17 mouse cellular contexts compared by ENCODE assay signal in the genomic region with DNA sequence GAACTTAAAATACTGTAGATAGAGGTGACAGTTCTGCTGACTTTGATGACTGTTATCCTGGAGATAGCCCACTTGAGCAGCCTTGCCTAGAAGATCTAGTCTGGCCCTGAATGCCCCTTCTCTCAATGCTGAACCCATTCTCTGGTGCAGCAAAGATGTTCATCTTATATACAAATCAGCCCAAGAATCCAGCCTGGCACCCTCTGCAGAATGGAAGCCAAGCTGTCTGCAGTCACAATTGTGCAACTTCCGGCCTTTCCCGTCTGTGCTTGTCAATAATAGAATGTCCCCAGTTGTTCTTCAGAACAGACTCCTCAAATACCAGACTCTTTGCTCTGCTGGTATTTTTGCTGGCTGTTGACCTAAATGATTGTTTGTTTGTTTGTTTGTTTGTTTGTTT. TPM values are rescaled to one million over a fixed set of nuclear protein-coding genes. Genes with fewer than 3 reads are reported as not detected.
DNase-seq lines count a peak whose midpoint lies in the region; ATAC-seq and TF ChIP-seq lines count a peak whose summit lies in the region.
"Had no signal": no experiment of that assay in that cellular context is flagged by ENCODE, and none has a peak within 500 bp of the region (broad histone marks: within the 10 kb centered on the region; RNA-seq: fewer than 3 reads in every experiment).

No protein-coding gene starts in this region.

- no peak overlapping the region for H3K9ac ChIP-seq in forebrain, embryonic 15.5 days (replicated peaks)
- H3K9ac ChIP-seq: forebrain, embryonic 12.5 days; liver, embryonic 13.5 days had no signal

- H3K27ac ChIP-seq in kidney, adult 2 months (ENCODE audit: insufficient read depth, low read depth, low read length) = no peak overlapping the region
- H3K27ac ChIP-seq in forebrain, embryonic 15.5 days (replicated peaks) = no peak overlapping the region
- H3K27ac ChIP-seq: forebrain, embryonic 12.5 days; liver, embryonic 13.5 days had no signal

- WGBS in kidney, adult 2 months = 81% methylated on average over 2 of the region's 2 CpGs
- WGBS in forebrain, embryonic 15.5 days = 80% methylated on average over 2 of the region's 2 CpGs

- TF ChIP-seq POLR2A in kidney, adult 2 months (IDR thresholded peaks at IDR 0.05; ENCODE audit: low read depth, low read length) = no peak

- DNase-seq in adrenal gland, postnatal 14 days = peak; percentile 52
- DNase-seq in adrenal gland, postnatal 4 days (ENCODE audit: low spot score in 2 of 2) = no peak
- DNase-seq in kidney, adult 2 months = peak; percentile 59
- no peak for DNase-seq in kidney, adult 9 months
- peak; percentile 80 for DNase-seq in adipocyte (ENCODE audit: low spot score)
- DNase-seq in layer of hippocampus, adult 9-10 months (ENCODE audit: low spot score) = peak; percentile 31
- DNase-seq in spleen, adult 12 weeks (ENCODE audit: low spot score) = no peak
- DNase-seq: cerebellum, adult 8-10 months; kidney, adult 8-10 months; kidney, postnatal 4 days; liver, embryonic 13.5 days; midbrain, embryonic 14.5 days; right cerebral cortex, adult 18-20 months; thymus, postnatal 4 days had no signal

- H3K36me3 ChIP-seq in kidney, adult 2 months (ENCODE audit: control insufficient read depth, insufficient read depth, low read length) = no peaks in the 10 kb centered on the region
- no peaks in the 10 kb centered on the region for H3K36me3 ChIP-seq in forebrain, embryonic 15.5 days
- H3K36me3 ChIP-seq: forebrain, embryonic 12.5 days; liver, embryonic 13.5 days had no signal

- H3K4me2 ChIP-seq in forebrain, embryonic 15.5 days (replicated peaks) = no peak overlapping the region
- H3K4me2 ChIP-seq: forebrain, embryonic 12.5 days; liver, embryonic 13.5 days had no signal

- H3K27me3 ChIP-seq in kidney, adult 2 months (replicated peaks; ENCODE audit: control insufficient read depth, insufficient read depth, low read length) = no peaks in the 10 kb centered on the region
- H3K27me3 ChIP-seq in forebrain, embryonic 15.5 days = no peaks in the 10 kb centered on the region
- H3K27me3 ChIP-seq: forebrain, embryonic 12.5 days; liver, embryonic 13.5 days had no signal

- H3K4me1 ChIP-seq in kidney, adult 2 months (ENCODE audit: control insufficient read depth, insufficient read depth, low read length) = peaks cover 23% of the 10 kb centered on the region; the same call in 1 of the 2 replicates
- no peaks in the 10 kb centered on the region for H3K4me1 ChIP-seq in forebrain, embryonic 15.5 days
- H3K4me1 ChIP-seq: liver, embryonic 13.5 days had no signal

- TF ChIP-seq CTCF in kidney, adult 2 months (conservative IDR thresholded peaks at IDR 0.05; ENCODE audit: insufficient read depth, insufficient read length, low read depth, low read length) = no peak

- no peaks in the 10 kb centered on the region for H3K9me3 ChIP-seq in forebrain, embryonic 15.5 days
- H3K9me3 ChIP-seq: liver, embryonic 13.5 days had no signal

- no peak overlapping the region for H3K4me3 ChIP-seq in kidney, adult 2 months (ENCODE audit: insufficient read depth, low read depth, low read length)
- H3K4me3 ChIP-seq in forebrain, embryonic 15.5 days = no peak overlapping the region
- H3K4me3 ChIP-seq: forebrain, embryonic 12.5 days; liver, embryonic 13.5 days had no signal

- no peak for ATAC-seq in forebrain, embryonic 15.5 days (replicated peaks)
- ATAC-seq: hindbrain, embryonic 16.5 days had no signal

RNA-seq across cellular contexts. Expression of a gene that starts 27.6 kb away (rescaled TPM):
- 2.4 and 3.7 TPM in 2 replicates for total RNA-seq in adrenal gland, postnatal 14 days (2021)
- total RNA-seq in adrenal gland, postnatal 4 days (2021) = 1 to 10 TPM; 6.6 to 7.7 TPM
- 0.94 and 1.1 TPM in 2 replicates for polyA plus RNA-seq in kidney, adult 2 months (2012; rRNA removed)
- polyA plus RNA-seq in forebrain, embryonic 15.5 days (2015; fragmentation: Nextera tagmentation; extraction: Ambion mirVana) = 1.2 TPM in 2 replicates

Comparison
In these comparisons a context has a peak if more than half of its experiments do, and no peak if none do; other contexts are left out.
1. DNase-seq: peak in adrenal gland, postnatal 14 days (single experiment), kidney, adult 2 months (single experiment), adipocyte (single experiment) and layer of hippocampus, adult 9-10 months (single experiment); none in adrenal gland, postnatal 4 days (0 of 2), kidney, adult 9 months (single experiment) and spleen, adult 12 weeks (single experiment).